ENCODE assay signal across 8 mouse cellular contexts in genomic region chr10:127755770-127756468, GRCm38 (mm10). TPM values are rescaled to one million over a fixed set of nuclear protein-coding genes. Genes with fewer than 3 reads are reported as not detected.
DNase-seq lines count a peak whose midpoint lies in the region; ATAC-seq lines count a peak whose summit lies in the region.

No protein-coding gene starts in this region.

- no peaks in the 10 kb centered on the region for H3K27me3 ChIP-seq in hindbrain, embryonic 12.5 days
- H3K27me3 ChIP-seq in liver, embryonic 11.5 days (replicated peaks; ENCODE audit: control insufficient read depth, insufficient read depth, low read length), result no peaks in the 10 kb centered on the region
- H3K27me3 ChIP-seq in neural tube, embryonic 15.5 days (replicated peaks), result no peaks in the 10 kb centered on the region

- no peak for ATAC-seq in hindbrain, embryonic 12.5 days (ENCODE audit: low FRiP score)
- ATAC-seq in liver, embryonic 11.5 days (replicated peaks; ENCODE audit: low FRiP score), result peak; percentile 42; the same call in 1 of the 2 replicates
- ATAC-seq in neural tube, embryonic 15.5 days (ENCODE audit: low FRiP score), result no peak
- no peak for ATAC-seq in inflammation-experienced regulatory T-cells, adult 6 months

- no peak overlapping the region for H3K4me3 ChIP-seq in hindbrain, embryonic 12.5 days
- H3K4me3 ChIP-seq in liver, embryonic 11.5 days (ENCODE audit: low read depth, low read length), result peak overlapping the region; percentile 16
- no peak overlapping the region for H3K4me3 ChIP-seq in neural tube, embryonic 15.5 days (replicated peaks)

- no peaks in the 10 kb centered on the region for H3K36me3 ChIP-seq in hindbrain, embryonic 12.5 days
- no peaks in the 10 kb centered on the region for H3K36me3 ChIP-seq in liver, embryonic 11.5 days (ENCODE audit: control insufficient read depth, insufficient read depth, low read length)
- no peaks in the 10 kb centered on the region for H3K36me3 ChIP-seq in neural tube, embryonic 15.5 days

- H3K4me1 ChIP-seq in hindbrain, embryonic 12.5 days, result no peaks in the 10 kb centered on the region
- H3K4me1 ChIP-seq in liver, embryonic 11.5 days (replicated peaks; ENCODE audit: control insufficient read depth, insufficient read depth, low read length), result peaks cover 14% of the 10 kb centered on the region
- H3K4me1 ChIP-seq in neural tube, embryonic 15.5 days, result no peaks in the 10 kb centered on the region

- H3K9me3 ChIP-seq in hindbrain, embryonic 12.5 days (replicated peaks), result no peaks in the 10 kb centered on the region
- no peaks in the 10 kb centered on the region for H3K9me3 ChIP-seq in liver, embryonic 11.5 days (ENCODE audit: control insufficient read depth, low read length)
- H3K9me3 ChIP-seq in neural tube, embryonic 15.5 days (replicated peaks), result no peaks in the 10 kb centered on the region

- no peak overlapping the region for H3K9ac ChIP-seq in hindbrain, embryonic 12.5 days
- H3K9ac ChIP-seq in liver, embryonic 11.5 days (ENCODE audit: low read depth, low read length), result no peak overlapping the region
- no peak overlapping the region for H3K9ac ChIP-seq in neural tube, embryonic 15.5 days (replicated peaks)

- H3K27ac ChIP-seq in hindbrain, embryonic 12.5 days, result no peak overlapping the region
- no peak overlapping the region for H3K27ac ChIP-seq in liver, embryonic 11.5 days (ENCODE audit: low read depth, low read length)
- no peak overlapping the region for H3K27ac ChIP-seq in neural tube, embryonic 15.5 days (replicated peaks)

- peak; percentile 15 to 50 for DNase-seq in urinary bladder, postnatal 4 days (ENCODE audit: low spot score in 2 of 2)
- DNase-seq in urinary bladder, adult 18-20 months (ENCODE audit: low spot score in 2 of 2), result no peak
- no peak for DNase-seq in liver, embryonic 11.5 days (ENCODE audit: low spot score)
- no peak for DNase-seq in frontal cortex, postnatal 14 days (ENCODE audit: low spot score in 2 of 2)
- DNase-seq in layer of hippocampus, adult 18-20 months (ENCODE audit: low spot score in 2 of 2), result no peak

- H3K4me2 ChIP-seq in hindbrain, embryonic 12.5 days (replicated peaks), result peak overlapping the region; percentile 19
- peak overlapping the region; percentile 57 for H3K4me2 ChIP-seq in liver, embryonic 11.5 days
- peak overlapping the region; percentile 34 for H3K4me2 ChIP-seq in neural tube, embryonic 15.5 days

- 61% methylated on average over 18 of the region's 18 CpGs for WGBS in hindbrain, embryonic 12.5 days
- 18% methylated on average over 18 of the region's 18 CpGs for WGBS in liver, embryonic 11.5 days
- WGBS in neural tube, embryonic 15.5 days, result 57% methylated on average over 17 of the region's 18 CpGs

RNA-seq across cellular contexts. Expression of gene Rdh1, which starts 3.6 kb away (rescaled TPM):
- 0.05 TPM in 1 of 2 replicates, not detected in the other for polyA plus RNA-seq in hindbrain, embryonic 12.5 days (2016; fragmentation: Nextera tagmentation; extraction: Ambion mirVana)
- polyA plus RNA-seq in liver, embryonic 11.5 days (2014; fragmentation: Nextera tagmentation; extraction: Ambion mirVana), result 0.17 and 0.22 TPM in 2 replicates
- polyA plus RNA-seq in neural tube, embryonic 15.5 days (2015; fragmentation: Nextera tagmentation; extraction: Ambion mirVana), result not detected in 2 replicates
- under 1 TPM in 2 of 3 experiments, not detected in 1; 0.28 TPM for polyA plus RNA-seq in inflammation-experienced regulatory T-cells, adult 6 months (2017; shearing (Covaris generic))
- total RNA-seq in layer of hippocampus, adult 18-20 months (2021), result under 1 TPM in 1 of 2 experiments, not detected in 1; 0.15 TPM

RNA-seq across cellular contexts. Expression of gene Rdh16f1, which starts 3.7 kb away (rescaled TPM):
- polyA plus RNA-seq in hindbrain, embryonic 12.5 days (2016; fragmentation: Nextera tagmentation; extraction: Ambion mirVana), result not detected in 2 replicates
- polyA plus RNA-seq in liver, embryonic 11.5 days (2014; fragmentation: Nextera tagmentation; extraction: Ambion mirVana), result 0.19 and 0.22 TPM in 2 replicates
- not detected in 2 replicates for polyA plus RNA-seq in neural tube, embryonic 15.5 days (2015; fragmentation: Nextera tagmentation; extraction: Ambion mirVana)
- polyA plus RNA-seq in inflammation-experienced regulatory T-cells, adult 6 months (2017; shearing (Covaris generic)), result 1 to 10 TPM in 1 of 3 experiments, under 1 TPM in 1, not detected in 1; 0.36 to 1.1 TPM
- total RNA-seq in layer of hippocampus, adult 18-20 months (2021), result not detected

RNA-seq across cellular contexts. Expression of gene Gpr182, which starts 4.4 kb away (rescaled TPM):
- 0.61 and 0.70 TPM in 2 replicates for polyA plus RNA-seq in hindbrain, embryonic 12.5 days (2016; fragmentation: Nextera tagmentation; extraction: Ambion mirVana)
- polyA plus RNA-seq in liver, embryonic 11.5 days (2014; fragmentation: Nextera tagmentation; extraction: Ambion mirVana), result 5.0 TPM in 2 replicates
- polyA plus RNA-seq in neural tube, embryonic 15.5 days (2015; fragmentation: Nextera tagmentation; extraction: Ambion mirVana), result 0.90 and 1.3 TPM in 2 replicates
- polyA plus RNA-seq in inflammation-experienced regulatory T-cells, adult 6 months (2017; shearing (Covaris generic)), result under 1 TPM; 0.14 to 0.44 (median 0.37) TPM
- 1 to 10 TPM in 1 of 2 experiments, under 1 TPM in 1; 0.99 to 1.2 TPM for total RNA-seq in layer of hippocampus, adult 18-20 months (2021)

RNA-seq across cellular contexts. Expression of gene Zbtb39, which starts 16.6 kb away (rescaled TPM):
- 5.2 and 5.3 TPM in 2 replicates for polyA plus RNA-seq in hindbrain, embryonic 12.5 days (2016; fragmentation: Nextera tagmentation; extraction: Ambion mirVana)
- polyA plus RNA-seq in liver, embryonic 11.5 days (2014; fragmentation: Nextera tagmentation; extraction: Ambion mirVana), result 2.6 and 2.8 TPM in 2 replicates
- 2.4 and 2.8 TPM in 2 replicates for polyA plus RNA-seq in neural tube, embryonic 15.5 days (2015; fragmentation: Nextera tagmentation; extraction: Ambion mirVana)
- under 1 TPM; 0.31 to 0.95 (median 0.64) TPM for polyA plus RNA-seq in inflammation-experienced regulatory T-cells, adult 6 months (2017; shearing (Covaris generic))
- total RNA-seq in layer of hippocampus, adult 18-20 months (2021), result 10 to 100 TPM; 11.2 to 11.8 TPM

RNA-seq across cellular contexts. Expression of gene Rdh9, which starts 20.3 kb away (rescaled TPM):
- polyA plus RNA-seq in hindbrain, embryonic 12.5 days (2016; fragmentation: Nextera tagmentation; extraction: Ambion mirVana), result 0.08 TPM in 1 of 2 replicates, not detected in the other
- not detected in 2 replicates for polyA plus RNA-seq in liver, embryonic 11.5 days (2014; fragmentation: Nextera tagmentation; extraction: Ambion mirVana)
- polyA plus RNA-seq in neural tube, embryonic 15.5 days (2015; fragmentation: Nextera tagmentation; extraction: Ambion mirVana), result 0.09 and 0.27 TPM in 2 replicates
- polyA plus RNA-seq in inflammation-experienced regulatory T-cells, adult 6 months (2017; shearing (Covaris generic)), result 1 to 10 TPM in 1 of 3 experiments, not detected in 2; 1.3 TPM
- total RNA-seq in layer of hippocampus, adult 18-20 months (2021), result under 1 TPM; 0.35 to 0.43 TPM

Comparison
In these comparisons a context has a peak if more than half of its experiments do, and no peak if none do; other contexts are left out.
1. DNase-seq: peak in urinary bladder, postnatal 4 days (2 of 2); none in urinary bladder, adult 18-20 months (0 of 2), liver, embryonic 11.5 days (single experiment), frontal cortex, postnatal 14 days (0 of 2) and layer of hippocampus, adult 18-20 months (0 of 2).
2. Peak in every context shown above with its lines, with median percentiles within 50 percentile points of each other: H3K4me2 ChIP-seq.